Mouse (Mus musculus): Measurements from ENCODE around the gene Depdc1b.

- TF ChIP-seq CTCF (IDR thresholded peaks at IDR 0.05; ENCODE audit: borderline replicate concordance, extremely low read depth, insufficient read depth, insufficient read length) (no peak), POLR2A (IDR thresholded peaks at IDR 0.05; ENCODE audit: borderline replicate concordance, extremely low read depth, insufficient read depth, insufficient read length, poor library complexity, severe bottlenecking) (no peak)
Measured at GRCm38 (mm10) chr13:108335257-108336003, 19.3 kb downstream of the Depdc1b start.
